Mouse (Mus musculus) cerebellum, adult 11 months (tissue): ENCODE measurements at regions not wholly inside any gene's neighbourhood (a gene's known extent, or its start where the extent isn't known, plus 50 kb on each side); places are given as distances from the start of the nearest gene placed in this dataset.

Experiments used
- DNase-seq: peaks from one replicate; pipeline ENCODE4 v3.0.0; 2022

GRCm38 (mm10) chr1:113204019-113204418 is 1339.3 kb upstream of the Dsel start:
- DNase-seq = no peak

DNA sequence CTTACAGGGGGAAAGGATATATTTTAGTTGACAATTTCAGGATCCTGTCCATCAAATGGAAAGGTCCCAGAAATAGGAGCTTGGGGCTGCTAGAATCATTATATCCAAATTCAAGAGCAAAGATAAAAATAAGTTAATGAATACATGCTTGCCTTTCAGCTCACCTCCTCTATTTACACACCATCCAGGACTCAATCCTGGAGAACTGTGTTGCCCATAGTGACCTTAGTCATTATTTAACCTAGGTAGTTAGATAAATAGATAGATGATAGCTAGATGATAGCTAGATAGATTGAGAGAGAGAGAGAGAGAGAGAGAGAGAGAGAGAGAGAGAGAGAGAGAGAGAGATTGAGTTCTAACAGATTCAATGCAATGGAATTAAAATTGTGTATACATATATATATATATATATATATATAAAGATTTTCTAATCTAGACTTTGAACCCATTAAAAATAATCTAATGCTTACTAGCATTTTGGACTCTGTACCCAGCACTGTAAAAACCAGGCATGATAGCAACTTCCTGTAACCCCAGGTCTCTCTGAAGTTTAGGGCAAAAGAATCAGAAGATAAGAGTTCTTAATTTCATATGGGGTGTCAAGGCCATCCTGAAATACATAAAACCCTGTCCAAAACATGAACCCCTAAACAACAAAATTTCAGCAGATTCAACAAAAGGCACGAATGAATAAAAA is 1329.5 kb upstream of the Dsel start:
- no peak for DNase-seq

- no peak for DNase-seq
Observed at GRCm38 (mm10) chr1:113163173-113163572, 1298.5 kb upstream of the Dsel start.
